Mouse (Mus musculus): ENCODE data around the gene Itga2.

DNA sequence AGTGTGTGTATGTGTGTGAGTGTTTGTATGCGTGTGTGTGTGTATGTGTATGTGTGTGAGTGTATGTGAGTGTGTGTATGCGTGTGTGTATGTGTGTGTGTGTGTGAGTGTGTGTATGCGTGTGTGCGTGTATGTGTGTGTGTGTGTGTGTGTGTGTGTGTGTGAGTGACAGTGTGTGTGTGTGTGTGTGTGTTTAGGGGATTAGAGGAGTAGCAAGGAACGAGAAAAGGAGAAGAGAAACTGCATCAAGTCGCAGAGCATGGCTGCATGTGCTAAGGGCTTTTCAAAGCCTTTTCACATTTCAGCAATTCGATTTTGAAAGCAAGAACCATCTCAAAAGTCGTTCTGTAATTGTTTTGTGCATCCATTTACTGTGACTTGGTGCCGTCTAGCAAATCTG is 21.3 kb downstream of the Itga2 start:
- TF ChIP-seq CTCF (IDR thresholded peaks at IDR 0.05), result no peak
- no peak for TF ChIP-seq POLR2A (IDR thresholded peaks at IDR 0.05; ENCODE audit: insufficient read depth, low read depth, low read length)
